Mouse (Mus musculus) left cerebral cortex, postnatal 36 days (tissue): ENCODE data around the gene Slc19a1. TPM values are rescaled to one million over a fixed set of nuclear protein-coding genes. Genes with fewer than 3 reads are reported as not detected.

Source experiments
- DNase-seq, 2 experiments: peaks; one replicate each; pipeline ENCODE4 v3.0.0; 2021 to 2022; ENCODE audit warnings: low spot score in 2 of 2, mixed read lengths in 1 of 2
- intact Hi-C: fragments of 180-260 bp; cut with DNase I; formaldehyde crosslinking; loops from one replicate; pipeline ENCODE4 v1.15.1; 2025
- total RNA-seq, 2 experiments: library from RNA; stranded (reverse); gene quantifications; 2 replicates each; pipeline ENCODE4 v1.2.3; 2021

Gene Slc19a1
- total RNA-seq, 2 experiments from 2014 or later, result 22.1 to 23.0 TPM

- no peak for DNase-seq
- intact Hi-C loops, result no loop called here
These were observed 52.5 kb downstream of the Slc19a1 start for GRCm38 (mm10) chr10:77084568-77084967.

- intact Hi-C loops, result no loop called here
- DNase-seq, result no peak
These were observed 57.3 kb downstream of the Slc19a1 start for GRCm38 (mm10) chr10:77089336-77089735.

- intact Hi-C loops, result no loop called here
- DNase-seq, result no peak
These were observed 58.0 kb downstream of the Slc19a1 start for GRCm38 (mm10) chr10:77090063-77090462.

- no peak for DNase-seq
- intact Hi-C loops, result no loop called here
These were observed 59.6 kb downstream of the Slc19a1 start for GRCm38 (mm10) chr10:77091538-77092097.

GRCm38 (mm10) chr10:77093817-77094216 lies 61.8 kb downstream of the Slc19a1 start:
- DNase-seq, result peak; percentile 43 to 50
- intact Hi-C loops, result no loop called here

- no peak for DNase-seq
- intact Hi-C loops, result no loop called here
These were observed 63.6 kb downstream of the Slc19a1 start for GRCm38 (mm10) chr10:77095666-77096065.

- DNase-seq, result no peak
- intact Hi-C loops, result no loop called here
These were observed 65.2 kb downstream of the Slc19a1 start for GRCm38 (mm10) chr10:77097006-77097889.

GRCm38 (mm10) chr10:77097890-77098200 lies 65.8 kb downstream of the Slc19a1 start:
- DNase-seq, result no peak
- intact Hi-C loops, result no loop called here

- no peak for DNase-seq
- intact Hi-C loops, result no loop called here
These were observed 66.6 kb downstream of the Slc19a1 start for GRCm38 (mm10) chr10:77098619-77099018.

GRCm38 (mm10) chr10:77099777-77100176 lies 67.7 kb downstream of the Slc19a1 start:
- no peak for DNase-seq

GRCm38 (mm10) chr10:77103689-77104088 lies 71.6 kb downstream of the Slc19a1 start:
- DNase-seq, result no peak
- intact Hi-C loops, result no loop called here

More at GRCm38 (mm10) chr10:77099777-77100176, 67.7 kb downstream of the Slc19a1 start:
- intact Hi-C loops, result no loop called here

- DNase-seq, result no peak
- intact Hi-C loops, result no loop called here
These were observed 72.3 kb downstream of the Slc19a1 start for GRCm38 (mm10) chr10:77104327-77104726.

- no peak for DNase-seq
- intact Hi-C loops, result no loop called here
These were observed 76.1 kb downstream of the Slc19a1 start for GRCm38 (mm10) chr10:77108106-77108505.

- no peak for DNase-seq
- intact Hi-C loops, result no loop called here
These were observed 78.0 kb downstream of the Slc19a1 start for GRCm38 (mm10) chr10:77110010-77110409.

Other genes with a start within 250 kb of the Slc19a1 start
- gene Pcbp3, start 70.4 kb upstream of the Slc19a1 start, total RNA-seq, result 10 to 100 TPM; 67.5 to 68.4 TPM
- 1 to 10 TPM; 3.3 to 4.3 TPM for gene Col18a1, start 134.3 kb downstream of the Slc19a1 start, total RNA-seq
- gene Pofut2, start 227.0 kb downstream of the Slc19a1 start, total RNA-seq, result 10 to 100 TPM; 32.6 to 33.0 TPM